Mouse (Mus musculus): Measurements from ENCODE around the gene Pramel1.
A peak's percentile ranks its signal among the peaks of the same experiment; 100 is the strongest.
"Not testable (repeated sequence)": the region's sequence is repeated elsewhere in the genome, so short reads cannot be mapped to it uniquely, and the experiment has no call there.

The Pramel1 gene

GRCm38 (mm10) chr4:143394181-143394580, at the start of gene Pramel1:
Gene Pramel1, plus strand, starts transcription at chr4:143394428.
- peak; percentile 79 for DNase-seq (ENCODE audit: low spot score)

GRCm38 (mm10) chr4:143345491-143345890, 48.7 kb upstream of the Pramel1 start:
- not testable (repeated sequence) for DNase-seq (ENCODE audit: low spot score)

- no peak for DNase-seq (ENCODE audit: low spot score)
These were observed 45.5 kb upstream of the Pramel1 start for GRCm38 (mm10) chr4:143348678-143349077.

GRCm38 (mm10) chr4:143349484-143349906, 44.7 kb upstream of the Pramel1 start, which contains the start of gene Lrrc38:
Gene Lrrc38, plus strand, starts transcription at chr4:143349757.
- DNase-seq (ENCODE audit: low spot score), result no peak

GRCm38 (mm10) chr4:143350047-143351015, 43.9 kb upstream of the Pramel1 start:
- DNase-seq (ENCODE audit: low spot score), result peak; percentile 48

- DNase-seq (ENCODE audit: low spot score), result no peak
These were observed 41.9 kb upstream of the Pramel1 start for GRCm38 (mm10) chr4:143352301-143352700.

- no peak for DNase-seq (ENCODE audit: low spot score)
These were observed 32.7 kb upstream of the Pramel1 start for GRCm38 (mm10) chr4:143361520-143361919.

GRCm38 (mm10) chr4:143366415-143367041, 27.7 kb upstream of the Pramel1 start:
- DNase-seq (ENCODE audit: low spot score), result no peak

- DNase-seq (ENCODE audit: low spot score), result no peak
These were observed 14.7 kb upstream of the Pramel1 start for GRCm38 (mm10) chr4:143379480-143379879.

GRCm38 (mm10) chr4:143379931-143380715, 14.1 kb upstream of the Pramel1 start:
- DNase-seq (ENCODE audit: low spot score), result peak; percentile 51

GRCm38 (mm10) chr4:143380716-143381004, 13.6 kb upstream of the Pramel1 start:
- DNase-seq (ENCODE audit: low spot score), result peak; percentile 78

- DNase-seq (ENCODE audit: low spot score), result no peak
These were observed 12.1 kb upstream of the Pramel1 start for GRCm38 (mm10) chr4:143382163-143382562.

GRCm38 (mm10) chr4:143383646-143384045, 10.6 kb upstream of the Pramel1 start:
- peak; percentile 54 for DNase-seq (ENCODE audit: low spot score)

GRCm38 (mm10) chr4:143388955-143389702, 5.1 kb upstream of the Pramel1 start:
- peak; percentile 72 for DNase-seq (ENCODE audit: low spot score)

GRCm38 (mm10) chr4:143411566-143412218, 17.5 kb downstream of the Pramel1 start:
- no peak for DNase-seq (ENCODE audit: low spot score)

GRCm38 (mm10) chr4:143412219-143413092, 18.2 kb downstream of the Pramel1 start, which contains the start of gene Pramef8:
Gene Pramef8, plus strand, starts transcription at chr4:143412426.
- peak; percentile 91 for DNase-seq (ENCODE audit: low spot score)

GRCm38 (mm10) chr4:143413621-143414020, 19.4 kb downstream of the Pramel1 start:
- no peak for DNase-seq (ENCODE audit: low spot score)

- DNase-seq (ENCODE audit: low spot score), result no peak
These were observed 19.9 kb downstream of the Pramel1 start for GRCm38 (mm10) chr4:143414121-143414520.

- not testable (repeated sequence) for DNase-seq (ENCODE audit: low spot score)
These were observed 32.5 kb downstream of the Pramel1 start for GRCm38 (mm10) chr4:143426770-143427169.
